Mouse (Mus musculus) spleen, adult 2 months (tissue): Measurements from ENCODE around the gene Bptf.

Experiments used
- CTCF ChIP-seq: fragments of 200-500 bp; IDR thresholded peaks from 2 replicates; pipeline ENCODE4 v1.5.1; 2011; ENCODE audit warnings: mild to moderate bottlenecking, inconsistent platforms; ENCODE audit not compliant: insufficient read depth, insufficient read length, insufficient replicate concordance; ENCODE audit errors: extremely low read depth
- POLR2A ChIP-seq: fragments of 200-500 bp; IDR thresholded peaks from 2 replicates; pipeline ENCODE4 v1.6.1; 2011; ENCODE audit warnings: low read depth, low read length, inconsistent platforms

DNA sequence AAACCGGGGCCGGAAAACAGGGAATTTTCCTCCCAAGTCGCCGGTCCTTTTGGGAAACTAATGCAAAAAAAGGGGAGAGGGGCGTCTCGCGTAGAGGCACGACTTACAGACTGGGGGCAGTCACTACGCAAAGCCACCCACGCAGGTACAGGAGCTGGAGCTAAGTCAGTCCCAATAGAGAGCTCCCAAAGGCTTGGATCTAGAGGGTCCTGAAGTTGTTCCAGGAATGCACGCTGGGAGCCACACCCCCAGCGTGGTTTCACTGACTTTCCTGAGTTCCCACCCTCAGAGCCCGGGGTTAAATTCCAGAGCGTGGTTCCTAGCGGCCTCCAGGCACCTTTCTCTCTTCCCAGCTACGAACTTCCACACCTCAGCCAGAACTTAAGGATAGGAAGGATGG lies 499 bp upstream of the Bptf start:
- TF ChIP-seq POLR2A, result no peak
- TF ChIP-seq CTCF, result no peak
